Mouse (Mus musculus): ENCODE measurements around the gene Itga9. TPM values are rescaled to one million over a fixed set of nuclear protein-coding genes. Genes with fewer than 3 reads are reported as not detected.

Itga9 gene
- polyA plus RNA-seq (2015; fragmentation: Nextera tagmentation; extraction: Ambion mirVana) = 3.5 and 3.7 TPM in 2 replicates

- H3K4me3 ChIP-seq (ENCODE audit: low read length) = peak within 1 kb of the TSS; percentile 80
- H3K9ac ChIP-seq (ENCODE audit: low read depth, low read length) = peak within 1 kb of the TSS; percentile 89
- peak; percentile 86 for ATAC-seq
- peak within 1 kb of the TSS; percentile 67 for H3K27ac ChIP-seq (ENCODE audit: low read length)
- H3K4me1 ChIP-seq (ENCODE audit: control insufficient read depth, insufficient read depth, low read length) = peaks cover 15% of the 10 kb centered on the region; the same call in 1 of the 2 replicates
- H3K36me3 ChIP-seq (ENCODE audit: control insufficient read depth, insufficient read depth, low read length) = no peaks in the 10 kb centered on the region
- peaks cover 3% of the 10 kb centered on the region; the same call in 1 of the 2 replicates for H3K27me3 ChIP-seq (replicated peaks; ENCODE audit: control insufficient read depth, insufficient read depth, low read length)
- WGBS = 10% methylated on average over 41 of the region's 42 CpGs
- peak within 1 kb of the TSS; percentile 92 for H3K4me2 ChIP-seq (ENCODE audit: low read depth, low read length)
- no peaks in the 10 kb centered on the region for H3K9me3 ChIP-seq (ENCODE audit: control insufficient read depth, low read length)
Observed at GRCm38 (mm10) chr9:118606148-118606816, at the start of gene Itga9. TSS of gene Itga9 (plus strand) at chr9:118606690.

- peaks cover 28% of the 10 kb centered on the region for H3K36me3 ChIP-seq (ENCODE audit: control insufficient read depth, insufficient read depth, low read length)
- H3K27me3 ChIP-seq (replicated peaks; ENCODE audit: control insufficient read depth, insufficient read depth, low read length) = no peaks in the 10 kb centered on the region
- no peaks in the 10 kb centered on the region for H3K4me1 ChIP-seq (ENCODE audit: control insufficient read depth, insufficient read depth, low read length)
- no peak overlapping the region for H3K9ac ChIP-seq (ENCODE audit: low read depth, low read length)
- no peak for ATAC-seq
- no peak overlapping the region for H3K4me3 ChIP-seq (ENCODE audit: low read length)
- H3K27ac ChIP-seq (ENCODE audit: low read length) = no peak overlapping the region
- no peaks in the 10 kb centered on the region for H3K9me3 ChIP-seq (ENCODE audit: control insufficient read depth, low read length)
- no peak overlapping the region for H3K4me2 ChIP-seq (ENCODE audit: low read depth, low read length)
- WGBS = 81% methylated on average over 24 of the region's 24 CpGs
Observed at GRCm38 (mm10) chr9:118556951-118557780, 49.3 kb upstream of the Itga9 start.

GRCm38 (mm10) chr9:118563356-118563755 is 43.1 kb upstream of the Itga9 start:
- Histone ChIP-seq H3K9ac (ENCODE audit: low read depth, low read length) (no peak overlapping the region), H3K4me1 (ENCODE audit: control insufficient read depth, insufficient read depth, low read length) (no peaks in the 10 kb centered on the region), H3K27me3 (replicated peaks; ENCODE audit: control insufficient read depth, insufficient read depth, low read length) (no peaks in the 10 kb centered on the region), H3K4me2 (ENCODE audit: low read depth, low read length) (no peak overlapping the region), H3K9me3 (ENCODE audit: control insufficient read depth, low read length) (no peaks in the 10 kb centered on the region), H3K36me3 (ENCODE audit: control insufficient read depth, insufficient read depth, low read length) (peaks cover 35% of the 10 kb centered on the region), H3K4me3 (ENCODE audit: low read length) (no peak overlapping the region), H3K27ac (ENCODE audit: low read length) (no peak overlapping the region)
- no peak for ATAC-seq
- 96% methylated on average over 11 of the region's 11 CpGs for WGBS

GRCm38 (mm10) chr9:118563866-118564265 is 42.6 kb upstream of the Itga9 start:
- no peak overlapping the region for H3K4me3 ChIP-seq (ENCODE audit: low read length)
- WGBS = 90% methylated on average over 7 of the region's 7 CpGs
- H3K4me2 ChIP-seq (ENCODE audit: low read depth, low read length) = no peak overlapping the region
- no peaks in the 10 kb centered on the region for H3K27me3 ChIP-seq (replicated peaks; ENCODE audit: control insufficient read depth, insufficient read depth, low read length)
- ATAC-seq = no peak
- H3K9ac ChIP-seq (ENCODE audit: low read depth, low read length) = no peak overlapping the region
- no peaks in the 10 kb centered on the region for H3K4me1 ChIP-seq (ENCODE audit: control insufficient read depth, insufficient read depth, low read length)
- no peak overlapping the region for H3K27ac ChIP-seq (ENCODE audit: low read length)
- H3K9me3 ChIP-seq (ENCODE audit: control insufficient read depth, low read length) = no peaks in the 10 kb centered on the region
- H3K36me3 ChIP-seq (ENCODE audit: control insufficient read depth, insufficient read depth, low read length) = peaks cover 34% of the 10 kb centered on the region

GRCm38 (mm10) chr9:118564696-118565095 is 41.8 kb upstream of the Itga9 start:
- ATAC-seq = no peak
- Histone ChIP-seq H3K4me1 (ENCODE audit: control insufficient read depth, insufficient read depth, low read length) (no peaks in the 10 kb centered on the region), H3K36me3 (ENCODE audit: control insufficient read depth, insufficient read depth, low read length) (peaks cover 37% of the 10 kb centered on the region), H3K9me3 (ENCODE audit: control insufficient read depth, low read length) (no peaks in the 10 kb centered on the region), H3K4me2 (ENCODE audit: low read depth, low read length) (no peak overlapping the region), H3K9ac (ENCODE audit: low read depth, low read length) (no peak overlapping the region), H3K27ac (ENCODE audit: low read length) (no peak overlapping the region), H3K27me3 (replicated peaks; ENCODE audit: control insufficient read depth, insufficient read depth, low read length) (no peaks in the 10 kb centered on the region), H3K4me3 (ENCODE audit: low read length) (no peak overlapping the region)
- 90% methylated on average over 16 of the region's 16 CpGs for WGBS

- ATAC-seq = no peak
- no peak overlapping the region for H3K4me3 ChIP-seq (ENCODE audit: low read length)
- WGBS = 88% methylated on average over 6 of the region's 6 CpGs
- H3K9me3 ChIP-seq (ENCODE audit: control insufficient read depth, low read length) = no peaks in the 10 kb centered on the region
- peaks cover 25% of the 10 kb centered on the region for H3K36me3 ChIP-seq (ENCODE audit: control insufficient read depth, insufficient read depth, low read length)
- H3K9ac ChIP-seq (ENCODE audit: low read depth, low read length) = no peak overlapping the region
- H3K27me3 ChIP-seq (replicated peaks; ENCODE audit: control insufficient read depth, insufficient read depth, low read length) = no peaks in the 10 kb centered on the region
- H3K4me1 ChIP-seq (ENCODE audit: control insufficient read depth, insufficient read depth, low read length) = no peaks in the 10 kb centered on the region
- no peak overlapping the region for H3K4me2 ChIP-seq (ENCODE audit: low read depth, low read length)
- no peak overlapping the region for H3K27ac ChIP-seq (ENCODE audit: low read length)
Observed at GRCm38 (mm10) chr9:118569328-118569727, 37.2 kb upstream of the Itga9 start.

- ATAC-seq = no peak
- Histone ChIP-seq H3K9ac (ENCODE audit: low read depth, low read length) (no peak overlapping the region), H3K27ac (ENCODE audit: low read length) (no peak overlapping the region), H3K9me3 (ENCODE audit: control insufficient read depth, low read length) (no peaks in the 10 kb centered on the region), H3K4me3 (ENCODE audit: low read length) (no peak overlapping the region), H3K27me3 (replicated peaks; ENCODE audit: control insufficient read depth, insufficient read depth, low read length) (no peaks in the 10 kb centered on the region), H3K36me3 (ENCODE audit: control insufficient read depth, insufficient read depth, low read length) (peaks cover 31% of the 10 kb centered on the region), H3K4me2 (ENCODE audit: low read depth, low read length) (no peak overlapping the region), H3K4me1 (ENCODE audit: control insufficient read depth, insufficient read depth, low read length) (no peaks in the 10 kb centered on the region)
- 73% methylated on average over 4 of the region's 4 CpGs for WGBS
Observed at GRCm38 (mm10) chr9:118570865-118571264, 35.6 kb upstream of the Itga9 start.

- Histone ChIP-seq H3K36me3 (ENCODE audit: control insufficient read depth, insufficient read depth, low read length) (peaks cover 32% of the 10 kb centered on the region), H3K9me3 (ENCODE audit: control insufficient read depth, low read length) (no peaks in the 10 kb centered on the region), H3K4me1 (ENCODE audit: control insufficient read depth, insufficient read depth, low read length) (no peaks in the 10 kb centered on the region), H3K4me2 (ENCODE audit: low read depth, low read length) (no peak overlapping the region), H3K4me3 (ENCODE audit: low read length) (no peak overlapping the region), H3K27me3 (replicated peaks; ENCODE audit: control insufficient read depth, insufficient read depth, low read length) (no peaks in the 10 kb centered on the region), H3K27ac (ENCODE audit: low read length) (no peak overlapping the region), H3K9ac (ENCODE audit: low read depth, low read length) (no peak overlapping the region)
- no peak for ATAC-seq
- 89% methylated on average over 4 of the region's 4 CpGs for WGBS
Observed at GRCm38 (mm10) chr9:118571701-118572100, 34.8 kb upstream of the Itga9 start.

- Histone ChIP-seq H3K9ac (ENCODE audit: low read depth, low read length) (no peak overlapping the region), H3K27ac (ENCODE audit: low read length) (no peak overlapping the region), H3K27me3 (replicated peaks; ENCODE audit: control insufficient read depth, insufficient read depth, low read length) (no peaks in the 10 kb centered on the region), H3K9me3 (ENCODE audit: control insufficient read depth, low read length) (no peaks in the 10 kb centered on the region), H3K4me1 (ENCODE audit: control insufficient read depth, insufficient read depth, low read length) (no peaks in the 10 kb centered on the region), H3K4me3 (ENCODE audit: low read length) (no peak overlapping the region), H3K4me2 (ENCODE audit: low read depth, low read length) (no peak overlapping the region), H3K36me3 (ENCODE audit: control insufficient read depth, insufficient read depth, low read length) (peaks cover 19% of the 10 kb centered on the region)
- WGBS = 93% methylated on average over 5 of the region's 5 CpGs
- ATAC-seq = no peak
Observed at GRCm38 (mm10) chr9:118574911-118575310, 31.6 kb upstream of the Itga9 start.
